Mouse (Mus musculus) G1E (cell line): Measurements from ENCODE around the gene Zfp984.
"Not testable (repeated sequence)": the region's sequence is repeated elsewhere in the genome, so short reads cannot be mapped to it uniquely, and the experiment has no call there.

ENCODE experiments used
- CTCF ChIP-seq: IDR thresholded peaks from 2 replicates; pipeline ENCODE4 v1.5.1; 2012; ENCODE audit warnings: low read depth, low read length, inconsistent platforms, mixed read lengths
- GATA1 ChIP-seq: IDR thresholded peaks from 2 replicates; pipeline ENCODE4 v1.6.1; 2012; ENCODE audit warnings: borderline replicate concordance, low read length, inconsistent platforms, mixed read lengths

GRCm38 (mm10) chr4:147791729-147792128 is 17.9 kb downstream of the Zfp984 start:
- TF ChIP-seq GATA1, CTCF: not testable (repeated sequence)
